Mouse (Mus musculus) kidney, embryonic 16.5 days (tissue): Measurements from ENCODE around the gene Tnnt3. TPM values are rescaled to one million over a fixed set of nuclear protein-coding genes. Genes with fewer than 3 reads are reported as not detected.

Experiments
- ATAC-seq: fragments of 200-750 bp; cut with Nextera tagmentation; 2 replicates; pipeline ENCODE4 v1.8.0; 2017; ENCODE audit warnings: moderate TSS enrichment; ENCODE audit not compliant: low FRiP score, low TSS enrichment
- H3K27ac ChIP-seq: fragments of 300-500 bp; sonication (generic); 2 replicates; pipeline ENCODE4 v1.5.1; 2014; ENCODE audit warnings: low read length
- H3K27me3 ChIP-seq: fragments of 300-500 bp; sonication (generic); 2 replicates; pipeline ENCODE4 v1.6.1; 2014; ENCODE audit warnings: low read length, control low read depth, mixed read lengths; ENCODE audit not compliant: insufficient read depth
- H3K36me3 ChIP-seq: fragments of 300-500 bp; sonication (generic); 2 replicates; pipeline ENCODE4 v1.6.1; 2014; ENCODE audit warnings: low read length, control low read depth, mixed read lengths; ENCODE audit not compliant: insufficient read depth
- H3K4me1 ChIP-seq: fragments of 300-500 bp; sonication (generic); 2 replicates; pipeline ENCODE4 v1.6.1; 2014; ENCODE audit warnings: low read length, control low read depth, mixed read lengths; ENCODE audit not compliant: insufficient read depth
- H3K4me2 ChIP-seq: fragments of 300-500 bp; sonication (generic); replicated peaks from 2 replicates; pipeline ENCODE4 v1.6.1; 2014; ENCODE audit warnings: low read depth, low read length
- H3K4me3 ChIP-seq: fragments of 300-500 bp; sonication (generic); 2 replicates; pipeline ENCODE4 v1.5.1; 2014; ENCODE audit warnings: mild to moderate bottlenecking, low read length
- H3K9ac ChIP-seq: fragments of 300-500 bp; sonication (generic); replicated peaks from 2 replicates; pipeline ENCODE4 v1.6.1; 2014; ENCODE audit warnings: low read length
- H3K9me3 ChIP-seq: fragments of 300-500 bp; sonication (generic); 2 replicates; pipeline ENCODE4 v1.6.1; 2016; ENCODE audit warnings: low read length, control low read depth
- WGBS: fragments of 180-500 bp; shearing (Covaris S2); extraction: QIAGEN DNeasy Blood & Tissue Kit; methylation state at CpG from one replicate; pipeline ENCODE4 v1.1.7; 2014; 5-methylcytosine and 5-hydroxymethylcytosine counted together
- polyA plus RNA-seq: library from polyadenylated mRNA; unstranded; fragments of >200 nt; fragmentation: Nextera tagmentation; extraction: Ambion mirVana; gene quantifications from 2 replicates; pipeline ENCODE4 v1.2.1, GENCODE M21; 2015

Tnnt3 gene
- polyA plus RNA-seq, 1 experiment from 2014 or later, result 17.2 TPM

- Histone ChIP-seq H3K9ac (no peak overlapping the region), H3K4me3 (no peak overlapping the region), H3K27me3 (no peaks in the 10 kb centered on the region), H3K4me1 (peaks cover 12% of the 10 kb centered on the region), H3K4me2 (no peak overlapping the region), H3K36me3 (no peaks in the 10 kb centered on the region), H3K9me3 (no peaks in the 10 kb centered on the region), H3K27ac (no peak overlapping the region)
- no peak for ATAC-seq
- 88% methylated on average over 2 of the region's 2 CpGs for WGBS
Measured at GRCm38 (mm10) chr7:142461446-142461845, 37.2 kb upstream of the Tnnt3 start.

- H3K27ac ChIP-seq, result no peak overlapping the region
- peaks cover 7% of the 10 kb centered on the region for H3K4me1 ChIP-seq
- no peaks in the 10 kb centered on the region for H3K9me3 ChIP-seq
- no peaks in the 10 kb centered on the region for H3K36me3 ChIP-seq
- ATAC-seq, result no peak
- H3K4me3 ChIP-seq, result no peak overlapping the region
- H3K9ac ChIP-seq, result no peak overlapping the region
- no peaks in the 10 kb centered on the region for H3K27me3 ChIP-seq
- H3K4me2 ChIP-seq, result no peak overlapping the region
- 74% methylated on average over 6 of the region's 6 CpGs for WGBS
Measured at GRCm38 (mm10) chr7:142462190-142462589, 36.4 kb upstream of the Tnnt3 start.

GRCm38 (mm10) chr7:142462594-142463078 lies 36.0 kb upstream of the Tnnt3 start:
- WGBS, result 68% methylated on average over 4 of the region's 4 CpGs

GRCm38 (mm10) chr7:142470171-142470691 lies 28.4 kb upstream of the Tnnt3 start:
- peak overlapping the region; percentile 97 for H3K27ac ChIP-seq
- H3K36me3 ChIP-seq, result no peaks in the 10 kb centered on the region
- no peak overlapping the region for H3K9ac ChIP-seq
- WGBS, result 35% methylated on average over 7 of the region's 7 CpGs
- H3K27me3 ChIP-seq, result no peaks in the 10 kb centered on the region
- H3K4me3 ChIP-seq, result no peak overlapping the region
- peaks cover 43% of the 10 kb centered on the region for H3K4me1 ChIP-seq
- no peak; the same call in 1 of the 2 replicates for ATAC-seq
- H3K4me2 ChIP-seq, result no peak overlapping the region
- no peaks in the 10 kb centered on the region for H3K9me3 ChIP-seq

More at GRCm38 (mm10) chr7:142462594-142463078, 36.0 kb upstream of the Tnnt3 start:
- no peak for ATAC-seq
- Histone ChIP-seq H3K4me1 (peaks cover 2% of the 10 kb centered on the region; the same call in 1 of the 2 replicates), H3K4me3 (no peak overlapping the region), H3K9me3 (no peaks in the 10 kb centered on the region), H3K27me3 (no peaks in the 10 kb centered on the region), H3K36me3 (no peaks in the 10 kb centered on the region), H3K4me2 (no peak overlapping the region), H3K27ac (no peak overlapping the region), H3K9ac (no peak overlapping the region)

- Histone ChIP-seq H3K27me3 (no peaks in the 10 kb centered on the region), H3K4me1 (peaks cover 49% of the 10 kb centered on the region), H3K27ac (peak overlapping the region; percentile 97), H3K9me3 (no peaks in the 10 kb centered on the region), H3K4me2 (no peak overlapping the region), H3K4me3 (no peak overlapping the region), H3K9ac (0 out of 2 replicates have a peak overlapping the region, but pooled peaks have one; percentile 77), H3K36me3 (no peaks in the 10 kb centered on the region)
- peak; percentile 81 for ATAC-seq
- WGBS, result 9% methylated on average over 4 of the region's 4 CpGs
Measured at GRCm38 (mm10) chr7:142470808-142471413, 27.7 kb upstream of the Tnnt3 start.

GRCm38 (mm10) chr7:142471414-142471861 lies 27.2 kb upstream of the Tnnt3 start:
- Histone ChIP-seq H3K27me3 (no peaks in the 10 kb centered on the region), H3K36me3 (no peaks in the 10 kb centered on the region), H3K9me3 (no peaks in the 10 kb centered on the region), H3K4me2 (peak overlapping the region; percentile 54), H3K27ac (peak overlapping the region; percentile 97), H3K4me1 (peaks cover 55% of the 10 kb centered on the region), H3K9ac (peak overlapping the region; percentile 77), H3K4me3 (peak overlapping the region; percentile 43)
- WGBS, result 25% methylated on average over 5 of the region's 6 CpGs
- ATAC-seq, result peak; percentile 73

GRCm38 (mm10) chr7:142471884-142472570 lies 26.6 kb upstream of the Tnnt3 start:
- peak overlapping the region; percentile 54 for H3K4me2 ChIP-seq
- no peaks in the 10 kb centered on the region for H3K27me3 ChIP-seq
- H3K4me1 ChIP-seq, result peaks cover 61% of the 10 kb centered on the region
- ATAC-seq, result no peak
- 16% methylated on average over 15 of the region's 15 CpGs for WGBS
- peak overlapping the region; percentile 43 for H3K4me3 ChIP-seq
- H3K9ac ChIP-seq, result peak overlapping the region; percentile 77
- H3K9me3 ChIP-seq, result no peaks in the 10 kb centered on the region
- H3K27ac ChIP-seq, result peak overlapping the region; percentile 97
- no peaks in the 10 kb centered on the region for H3K36me3 ChIP-seq

GRCm38 (mm10) chr7:142472936-142473335 lies 25.7 kb upstream of the Tnnt3 start:
- no peak for ATAC-seq
- Histone ChIP-seq H3K36me3 (no peaks in the 10 kb centered on the region), H3K4me3 (peak overlapping the region; percentile 43), H3K27ac (peak overlapping the region; percentile 97), H3K9me3 (no peaks in the 10 kb centered on the region), H3K9ac (peak overlapping the region; percentile 77), H3K4me1 (peaks cover 67% of the 10 kb centered on the region), H3K27me3 (no peaks in the 10 kb centered on the region), H3K4me2 (peak overlapping the region; percentile 54)
- WGBS, result 75% methylated on average over 4 of the region's 4 CpGs

- Histone ChIP-seq H3K4me2 (peak overlapping the region; percentile 54), H3K9me3 (no peaks in the 10 kb centered on the region), H3K4me3 (peak overlapping the region; percentile 43), H3K9ac (peak overlapping the region; percentile 77; the same call in 1 of the 2 replicates), H3K27ac (peak overlapping the region; percentile 97), H3K27me3 (no peaks in the 10 kb centered on the region), H3K4me1 (peaks cover 69% of the 10 kb centered on the region), H3K36me3 (no peaks in the 10 kb centered on the region)
- 81% methylated on average over 2 of the region's 2 CpGs for WGBS
- ATAC-seq, result no peak
Measured at GRCm38 (mm10) chr7:142473476-142473875, 25.2 kb upstream of the Tnnt3 start.
